Mouse (Mus musculus): ENCODE measurements at regions not wholly inside any gene's neighbourhood (a gene's known extent, or its start where the extent isn't known, plus 50 kb on each side); places are given as distances from the start of the nearest gene placed in this dataset.
A peak's percentile ranks its signal among the peaks of the same experiment; 100 is the strongest.
"Not testable (repeated sequence)": the region's sequence is repeated elsewhere in the genome, so short reads cannot be mapped to it uniquely, and the experiment has no call there.

- no peak for DNase-seq (ENCODE audit: low spot score in 2 of 2)
- intact Hi-C loops (cut with DNase I), result no loop called here
Observed at GRCm38 (mm10) chr8:100393327-100393726, 977.1 kb upstream of the Cdh8 start.

- DNase-seq (ENCODE audit: low spot score in 2 of 2), result no peak
- intact Hi-C loops (cut with DNase I), result no loop called here
Observed at GRCm38 (mm10) chr8:100367663-100368062, 951.4 kb upstream of the Cdh8 start.

DNA sequence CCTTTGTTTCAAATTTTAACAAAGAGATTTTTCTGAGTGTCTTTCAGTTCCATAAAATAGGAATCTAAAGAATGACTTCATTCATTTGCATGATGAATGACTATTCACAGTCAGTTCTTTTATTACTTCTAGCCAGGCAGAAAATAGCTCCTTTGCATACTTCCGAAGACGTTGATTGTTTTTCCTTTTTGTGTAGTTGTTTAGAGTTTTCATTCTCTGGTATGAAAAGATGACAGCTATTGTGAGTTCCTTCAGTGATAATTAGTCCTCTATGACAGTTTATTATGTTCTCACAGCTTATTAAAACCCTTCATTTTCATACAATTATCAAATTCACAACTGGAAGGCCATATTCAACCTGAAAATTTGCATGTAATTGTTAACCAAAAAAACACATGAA, 946.5 kb upstream of the Cdh8 start:
- intact Hi-C loops (cut with DNase I), result no loop called here
- no peak for DNase-seq (ENCODE audit: low spot score in 2 of 2)

DNA sequence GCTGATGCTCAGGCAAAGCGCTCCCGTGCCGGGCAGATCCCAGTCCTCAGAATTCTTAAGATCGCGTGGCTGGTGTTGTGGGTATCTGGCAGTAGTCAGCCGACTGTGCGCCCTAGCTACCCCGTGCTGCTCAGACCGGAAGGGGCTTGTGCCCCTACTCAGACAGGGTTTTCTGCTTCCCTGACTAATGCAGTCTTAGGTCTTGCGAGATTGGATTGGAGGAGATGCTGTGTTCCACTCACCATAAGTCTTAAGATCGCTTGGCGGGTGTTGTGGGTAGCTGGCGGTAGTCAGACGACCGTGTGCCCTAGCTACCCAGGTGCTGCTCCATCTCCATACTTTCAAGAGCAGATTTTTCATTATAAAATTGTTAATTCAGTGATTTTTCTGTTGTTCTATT, 944.3 kb upstream of the Cdh8 start:
- DNase-seq (ENCODE audit: low spot score in 2 of 2); intact Hi-C loops (cut with DNase I): not testable (repeated sequence)

DNA sequence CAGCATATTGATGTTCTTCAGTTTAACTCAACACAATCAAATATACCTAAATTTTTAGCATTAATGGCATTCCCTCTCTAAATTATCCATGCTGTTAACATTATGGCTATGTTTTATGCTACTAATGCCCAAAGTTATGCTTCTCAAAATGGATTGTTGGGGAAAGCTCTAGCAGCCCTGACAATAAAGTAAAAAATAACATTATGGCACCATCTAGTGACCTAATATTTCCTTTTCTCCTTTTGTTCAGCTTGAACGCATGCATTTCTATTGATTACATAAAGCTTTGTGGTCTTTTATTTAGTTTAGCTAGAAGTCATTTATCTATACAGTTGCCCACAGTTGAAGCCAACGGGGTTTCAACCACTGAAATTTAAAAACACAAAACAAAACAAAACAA, 918.3 kb upstream of the Cdh8 start:
- intact Hi-C loops (cut with DNase I), result loop anchor here (5.0 kb wide), 1 partner anchor 732 kb away; no protein-coding TSS in a partner anchor

GRCm38 (mm10) chr8:100325616-100326015, 909.3 kb upstream of the Cdh8 start:
- DNase-seq (ENCODE audit: low spot score in 2 of 2), result no peak

More for the DNA sequence above, 918.3 kb upstream of the Cdh8 start:
- DNase-seq (ENCODE audit: low spot score in 2 of 2), result peak in 1 of 2 experiments; percentile 9

GRCm38 (mm10) chr8:100323471-100323870, 907.2 kb upstream of the Cdh8 start:
- intact Hi-C loops (cut with DNase I), result no loop called here
- DNase-seq (ENCODE audit: low spot score in 2 of 2), result no peak

More at GRCm38 (mm10) chr8:100325616-100326015, 909.3 kb upstream of the Cdh8 start:
- intact Hi-C loops (cut with DNase I), result no loop called here

DNA sequence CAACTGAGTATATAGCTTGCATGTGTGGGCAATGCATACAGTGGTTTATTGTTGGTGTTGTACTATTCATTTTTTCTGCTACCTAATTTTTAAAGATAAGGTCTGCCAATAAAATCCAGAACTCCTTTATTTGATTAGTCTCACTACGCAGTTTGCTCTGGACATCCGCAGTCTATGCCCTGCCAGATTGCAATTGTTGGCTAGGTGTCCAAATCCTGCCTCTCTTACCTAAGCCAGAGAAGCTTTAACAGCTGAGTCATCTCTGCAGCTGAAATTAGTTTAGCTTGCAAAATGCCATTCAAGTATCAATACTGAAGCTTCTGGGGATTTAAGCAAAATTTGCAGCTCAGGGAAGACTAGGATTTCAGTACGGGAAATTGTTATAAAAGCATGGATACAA, 881.9 kb upstream of the Cdh8 start:
- intact Hi-C loops (cut with DNase I), result no loop called here
- no peak for DNase-seq (ENCODE audit: low spot score in 2 of 2)

- intact Hi-C loops (cut with DNase I), result no loop called here
- DNase-seq (ENCODE audit: low spot score in 2 of 2), result peak in 1 of 2 experiments; percentile 4
Observed at GRCm38 (mm10) chr8:100292588-100292987, 876.3 kb upstream of the Cdh8 start.

GRCm38 (mm10) chr8:100291981-100292380, 875.7 kb upstream of the Cdh8 start:
- intact Hi-C loops (cut with DNase I), result no loop called here
- DNase-seq (ENCODE audit: low spot score in 2 of 2), result no peak
